Mouse (Mus musculus) T-cell, adult 2 months (primary cell): Measurements from ENCODE around the gene Krt71.
"Not testable (repeated sequence)": the region's sequence is repeated elsewhere in the genome, so short reads cannot be mapped to it uniquely, and the experiment has no call there.

ENCODE experiments used
- DNase-seq: peaks from one replicate; pipeline ENCODE4 v3.0.0; 2022; ENCODE audit warnings: low spot score

The Krt71 gene

DNA sequence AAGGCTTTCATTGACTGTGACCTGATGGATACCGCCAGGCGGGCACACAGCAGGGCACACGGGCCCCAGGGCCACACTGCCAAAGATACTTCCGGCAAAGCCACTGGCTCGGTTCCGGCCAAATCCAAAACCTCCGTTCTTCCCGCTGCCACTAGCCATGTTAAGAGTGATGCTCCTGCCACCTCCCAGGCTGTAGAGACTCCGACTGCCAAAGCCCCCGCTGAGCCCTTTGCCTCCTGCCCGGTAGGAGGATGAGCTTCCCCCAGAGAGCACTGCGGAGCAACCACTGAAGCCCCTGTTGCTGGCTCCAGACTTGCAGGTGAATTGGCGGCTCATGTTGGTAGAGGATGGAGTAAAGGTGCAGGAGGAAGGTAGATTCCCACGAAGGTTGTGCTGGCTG, at the start of gene Krt71:
TSS of gene Krt71 (minus strand) at position 399 of the 400 bp plus-strand sequence.
- DNase-seq: no peak

- DNase-seq: no peak
These were observed 48.0 kb upstream of the Krt71 start for GRCm38 (mm10) chr15:101790867-101791266.

DNA sequence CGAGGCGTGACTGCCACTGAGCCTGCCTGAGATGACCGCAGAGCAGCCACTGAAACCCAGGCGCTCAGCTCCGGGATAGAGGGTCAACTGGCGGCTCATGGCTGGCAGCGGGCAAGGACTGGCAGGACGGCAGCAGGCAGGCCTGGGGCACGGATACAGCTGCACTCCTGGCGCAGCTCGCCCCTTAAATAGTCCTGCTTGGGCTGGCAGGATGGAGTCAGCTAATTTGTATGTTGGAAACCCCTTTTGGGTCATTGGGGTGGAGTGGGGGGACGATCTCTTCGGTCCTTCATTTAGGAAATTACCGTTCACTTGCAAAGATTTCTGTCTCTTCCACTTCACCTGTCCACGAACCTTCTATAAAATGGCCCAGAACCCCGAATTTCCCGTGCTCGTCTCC, 43.5 kb upstream of the Krt71 start, which contains the start of gene Krt72:
TSS of gene Krt72 (minus strand) at position 101 of the 400 bp plus-strand sequence.
- DNase-seq: no peak

GRCm38 (mm10) chr15:101773420-101773819, 30.5 kb upstream of the Krt71 start:
- no peak for DNase-seq

DNA sequence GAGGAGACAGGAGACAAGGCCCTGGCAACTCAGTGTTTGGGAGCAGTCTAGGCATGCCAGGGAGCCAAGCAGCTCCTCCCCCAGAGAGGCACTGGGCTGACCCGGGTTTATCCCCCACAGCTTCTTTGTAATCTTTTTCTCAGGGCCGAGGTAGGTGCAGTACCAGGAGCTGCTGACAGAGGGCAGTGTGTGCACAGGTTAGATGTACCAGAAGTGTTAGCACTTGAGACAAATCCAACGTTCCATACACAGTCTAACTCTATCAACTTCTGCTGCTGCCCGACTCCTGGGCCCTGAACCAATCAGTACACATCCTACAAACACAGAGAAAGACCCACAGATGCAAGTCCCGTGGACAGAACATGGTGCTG, 29.8 kb upstream of the Krt71 start:
- peak; percentile 50 for DNase-seq

- no peak for DNase-seq
These were observed 29.3 kb upstream of the Krt71 start for GRCm38 (mm10) chr15:101772080-101772710.

GRCm38 (mm10) chr15:101770226-101770625, 27.3 kb upstream of the Krt71 start:
- DNase-seq: no peak

- no peak for DNase-seq
These were observed 5.1 kb downstream of the Krt71 start for GRCm38 (mm10) chr15:101737786-101738185.

DNA sequence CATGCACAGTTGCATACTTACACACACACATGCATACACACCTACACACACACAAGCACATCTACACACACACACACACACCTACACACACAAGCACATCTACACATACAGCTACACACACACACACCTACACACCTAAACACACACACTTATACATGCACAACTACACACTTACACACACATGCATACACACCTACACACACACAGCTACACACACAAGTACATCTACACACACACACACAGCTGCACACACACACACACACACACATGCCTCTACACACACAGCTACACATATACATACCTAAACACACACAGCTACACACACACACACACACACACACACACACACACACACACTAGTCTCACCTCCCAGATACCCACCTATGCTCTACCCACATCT, 12.3 kb downstream of the Krt71 start:
- DNase-seq: no peak

- DNase-seq: no peak
These were observed 18.2 kb downstream of the Krt71 start for GRCm38 (mm10) chr15:101724686-101725085.

DNA sequence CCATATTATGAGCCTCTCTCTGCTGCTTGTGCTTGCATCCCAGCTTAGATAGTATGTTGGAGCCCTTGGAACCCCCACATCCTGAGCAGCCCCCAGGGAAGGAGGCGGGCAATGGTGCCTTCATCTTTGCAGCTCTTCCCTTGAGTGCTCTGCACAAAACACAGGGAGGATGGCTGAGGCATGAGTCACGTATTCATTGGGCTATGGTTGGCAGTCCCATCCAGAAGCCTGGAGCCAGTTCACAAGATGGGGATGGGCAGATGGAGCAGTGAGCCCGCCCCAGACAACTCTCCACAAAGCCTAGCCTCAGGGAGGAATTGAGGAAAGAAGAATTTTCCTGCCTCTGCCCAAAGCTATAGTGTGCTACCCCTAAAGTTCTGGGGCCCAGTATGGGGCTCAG, 27.1 kb downstream of the Krt71 start:
- DNase-seq: no peak

- no peak for DNase-seq
These were observed 28.6 kb downstream of the Krt71 start for GRCm38 (mm10) chr15:101714356-101714755.

DNA sequence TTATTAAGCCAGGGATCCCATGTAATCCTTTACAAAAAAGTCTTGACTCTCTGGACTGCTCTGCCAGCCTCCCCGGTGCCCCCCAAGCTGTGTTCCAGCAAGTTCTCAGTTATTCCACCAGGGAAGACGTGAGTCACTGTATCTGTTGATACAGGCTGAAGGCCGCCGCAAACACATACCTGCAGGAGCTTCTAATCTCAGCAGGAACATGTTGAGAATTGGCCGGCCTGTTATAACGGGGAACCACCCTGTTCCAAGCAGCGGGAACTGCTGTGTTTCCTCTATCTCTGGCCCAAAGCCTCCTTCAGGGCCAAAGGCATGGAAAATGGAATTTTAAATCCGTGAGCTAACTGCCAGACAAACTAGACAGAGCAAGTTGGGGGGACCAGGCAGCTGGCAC, 29.2 kb downstream of the Krt71 start:
- DNase-seq: no peak

DNA sequence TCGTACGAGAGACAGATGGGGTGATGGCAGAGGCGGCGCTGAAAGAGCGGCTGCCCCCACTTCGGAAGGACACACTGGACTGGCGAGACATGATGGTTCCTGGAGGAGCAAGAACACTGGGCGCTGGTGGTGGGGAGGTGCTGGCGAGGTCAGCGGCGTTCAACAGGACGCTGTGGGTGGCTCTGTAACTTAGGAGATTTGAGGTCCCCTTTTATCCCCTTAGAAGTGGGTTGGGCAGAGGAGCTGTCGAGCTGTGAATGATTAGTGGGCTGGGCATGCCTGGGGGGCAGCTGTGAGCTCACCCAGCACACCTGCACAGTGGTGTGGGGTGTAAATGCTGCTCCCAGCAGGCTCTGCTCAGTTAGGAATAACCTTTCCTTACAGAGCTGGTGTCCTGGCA, 30.2 kb downstream of the Krt71 start, which contains the start of gene Krt5:
TSS of gene Krt5 (minus strand) at position 179 of the 400 bp plus-strand sequence.
- no peak for DNase-seq

DNA sequence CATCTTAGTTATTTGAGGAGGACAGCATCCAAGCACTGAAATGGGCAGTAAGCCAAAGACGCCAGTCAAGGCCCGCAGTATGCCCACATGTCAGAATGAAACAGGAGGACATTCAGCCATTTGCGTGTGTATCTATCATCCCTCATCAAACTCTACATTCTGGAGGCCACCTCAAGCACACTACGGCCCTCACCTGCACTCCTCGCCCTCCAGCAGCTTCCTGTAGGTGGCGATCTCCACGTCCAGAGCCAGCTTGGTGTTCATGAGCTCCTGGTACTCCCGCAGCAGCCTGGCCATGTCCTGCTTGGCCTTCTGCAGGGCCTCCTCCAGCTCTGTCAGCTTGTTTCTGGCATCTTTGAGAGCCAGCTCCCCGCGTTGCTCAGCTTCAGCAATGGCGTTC, 34.2 kb downstream of the Krt71 start:
- no peak for DNase-seq

DNA sequence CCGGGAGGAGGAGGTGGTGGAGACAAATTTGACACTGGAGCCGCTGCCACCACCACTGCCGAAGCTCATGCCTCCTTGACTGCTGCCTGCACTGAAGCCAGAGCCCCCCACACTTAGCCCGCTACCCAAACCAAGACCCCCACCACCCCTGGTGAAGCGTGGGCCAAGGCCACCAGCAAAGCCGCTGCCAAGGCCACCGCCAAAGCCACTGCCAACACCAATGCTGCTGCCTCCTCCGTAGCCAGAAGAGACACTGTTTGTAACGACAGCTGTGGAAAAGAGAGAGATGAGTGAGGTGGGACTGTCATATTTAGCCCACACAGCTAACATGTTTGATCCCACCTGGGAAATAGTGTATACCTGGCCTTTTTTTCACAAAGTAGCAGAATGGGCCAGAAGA, 35.5 kb downstream of the Krt71 start:
- no peak for DNase-seq

DNA sequence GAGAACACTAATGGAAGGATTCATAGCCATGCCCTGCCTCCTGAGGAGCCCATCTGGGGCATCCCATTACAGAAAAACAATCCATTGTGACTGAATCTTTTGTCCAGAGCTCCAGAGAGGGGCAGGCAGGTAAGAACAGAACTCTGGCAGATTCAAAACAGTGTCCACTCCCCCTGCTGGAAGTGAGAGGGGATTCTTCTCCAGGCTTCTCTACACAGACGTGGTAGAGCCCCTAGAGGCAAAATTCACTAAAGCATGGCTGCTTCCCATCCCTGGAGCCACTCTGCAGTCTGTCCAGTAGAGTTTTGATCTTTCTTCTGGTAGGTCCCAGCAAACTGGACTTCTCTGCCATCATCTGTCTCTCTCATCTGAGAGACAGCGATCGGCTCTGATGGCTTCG, 38.8 kb downstream of the Krt71 start:
- DNase-seq: no peak

GRCm38 (mm10) chr15:101702380-101702779, 40.5 kb downstream of the Krt71 start:
- no peak for DNase-seq

GRCm38 (mm10) chr15:101699866-101700265, 43.0 kb downstream of the Krt71 start:
- DNase-seq: no peak

GRCm38 (mm10) chr15:101699192-101699591, 43.7 kb downstream of the Krt71 start:
- DNase-seq: no peak

GRCm38 (mm10) chr15:101697326-101698188, 45.4 kb downstream of the Krt71 start:
- no peak for DNase-seq

DNA sequence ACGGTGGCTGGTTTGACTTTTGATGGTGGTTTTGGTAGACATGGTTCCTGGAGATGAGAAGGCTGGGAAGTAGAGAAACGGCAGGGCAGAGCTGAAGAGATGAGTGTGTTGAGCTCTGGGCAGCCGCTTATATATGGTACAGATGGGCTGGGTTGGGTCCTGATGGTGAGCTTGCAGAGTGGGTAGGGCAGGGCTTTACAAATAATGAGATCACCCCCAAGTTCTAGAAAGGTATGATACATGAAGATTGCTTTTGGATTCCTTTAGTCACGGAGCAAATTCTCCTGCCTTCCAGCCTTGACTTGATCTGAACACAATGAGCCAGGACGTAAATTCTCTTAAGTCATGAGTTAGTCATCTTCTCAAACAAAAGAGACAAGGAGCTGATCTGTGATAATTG, 48.7 kb downstream of the Krt71 start, which contains the start of gene Krt6a:
TSS of gene Krt6a (minus strand) at position 101 of the 400 bp plus-strand sequence.
- DNase-seq: no peak

DNA sequence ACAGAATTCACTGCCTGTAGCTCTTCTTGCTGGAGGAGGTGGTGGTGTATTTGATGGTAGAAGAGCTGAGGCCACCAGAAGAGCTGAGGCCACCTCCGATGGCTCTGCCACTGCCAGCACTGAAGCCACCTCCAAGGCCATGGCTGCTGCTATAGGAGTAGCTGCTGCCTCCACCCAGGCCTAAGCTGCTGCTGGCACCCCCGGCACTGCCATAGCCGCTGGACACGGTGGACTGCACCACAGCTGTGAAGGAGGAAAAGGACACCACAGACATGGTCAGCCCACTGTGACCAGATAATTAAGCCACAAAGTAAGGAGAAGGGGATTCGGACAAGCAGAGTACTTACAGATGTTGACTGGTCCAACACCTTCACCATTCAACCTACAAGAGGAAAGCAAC, 52.4 kb downstream of the Krt71 start:
- DNase-seq: not testable (repeated sequence)
